Mouse (Mus musculus) embryonic facial prominence, embryonic 15.5 days (tissue): Measurements from ENCODE around the gene Tmem267. TPM values are rescaled to one million over a fixed set of nuclear protein-coding genes. Genes with fewer than 3 reads are reported as not detected.

Experiments
- ATAC-seq: fragments of 200-750 bp; cut with Nextera tagmentation; 2 replicates; pipeline ENCODE4 v1.8.0; 2017; ENCODE audit warnings: low read depth, moderate TSS enrichment; ENCODE audit not compliant: insufficient number of reproducible peaks, low FRiP score, low TSS enrichment
- H3K27ac ChIP-seq: fragments of 300-500 bp; sonication (generic); replicated peaks from 2 replicates; pipeline ENCODE4 v1.5.1; 2015; ENCODE audit warnings: mild to moderate bottlenecking, inconsistent platforms
- H3K27me3 ChIP-seq: fragments of 300-500 bp; sonication (generic); 2 replicates; pipeline ENCODE4 v1.6.1; 2015; ENCODE audit warnings: inconsistent platforms
- H3K36me3 ChIP-seq: fragments of 300-500 bp; sonication (generic); 2 replicates; pipeline ENCODE4 v1.6.1; 2015; ENCODE audit warnings: mild to moderate bottlenecking, inconsistent platforms
- H3K4me1 ChIP-seq: fragments of 300-500 bp; sonication (generic); 2 replicates; pipeline ENCODE4 v1.6.1; 2015; ENCODE audit warnings: inconsistent platforms
- H3K4me2 ChIP-seq: fragments of 300-500 bp; sonication (generic); replicated peaks from 2 replicates; pipeline ENCODE4 v1.6.1; 2015; ENCODE audit warnings: mild to moderate bottlenecking, inconsistent platforms
- H3K4me3 ChIP-seq: fragments of 300-500 bp; sonication (generic); replicated peaks from 2 replicates; pipeline ENCODE4 v1.5.1; 2015; ENCODE audit warnings: mild to moderate bottlenecking, inconsistent platforms
- H3K9ac ChIP-seq: fragments of 300-500 bp; sonication (generic); 2 replicates; pipeline ENCODE4 v1.6.1; 2015; ENCODE audit warnings: inconsistent platforms
- H3K9me3 ChIP-seq: fragments of 300-500 bp; sonication (generic); replicated peaks from 2 replicates; pipeline ENCODE4 v1.6.1; 2016; ENCODE audit warnings: inconsistent platforms
- WGBS: fragments of 180-500 bp; shearing (Covaris S2); methylation state at CpG from one replicate; pipeline ENCODE4 v1.1.7; 2015; 5-methylcytosine and 5-hydroxymethylcytosine counted together
- polyA plus RNA-seq: library from polyadenylated mRNA; unstranded; fragments of >200 nt; fragmentation: Nextera tagmentation; extraction: Ambion mirVana; gene quantifications from 2 replicates; pipeline ENCODE4 v1.2.1, GENCODE M21; 2015

Tmem267 gene
- 1.5 and 2.3 TPM in 2 replicates for polyA plus RNA-seq

- peak within 1 kb of the TSS; percentile 30 for H3K4me2 ChIP-seq
Observed at GRCm38 (mm10) chr13:119487880-119488580, at the start of gene Tmem267, which contains the start of gene 3110070M22Rik. Tmem267 (plus strand) TSS chr13:119488039. 3110070M22Rik (minus strand) TSS chr13:119488383.

GRCm38 (mm10) chr13:119442244-119442643, 45.6 kb upstream of the Tmem267 start:
- no peak for ATAC-seq
- Histone ChIP-seq H3K4me1 (no peaks in the 10 kb centered on the region), H3K36me3 (peaks cover 55% of the 10 kb centered on the region), H3K9ac (no peak overlapping the region), H3K27ac (no peak overlapping the region), H3K9me3 (no peaks in the 10 kb centered on the region), H3K27me3 (no peaks in the 10 kb centered on the region), H3K4me3 (no peak overlapping the region), H3K4me2 (no peak overlapping the region)
- WGBS, result 79% methylated on average over 1 of the region's 1 CpGs

More at GRCm38 (mm10) chr13:119487880-119488580, at the start of gene Tmem267, which contains the start of gene 3110070M22Rik:
- Histone ChIP-seq H3K9ac (no peak within 1 kb of the TSS), H3K9me3 (peaks cover 16% of the 10 kb centered on the region), H3K27ac (peak within 1 kb of the TSS; percentile 1; the same call in 1 of the 2 replicates), H3K27me3 (no peaks in the 10 kb centered on the region), H3K4me1 (no peaks in the 10 kb centered on the region), H3K36me3 (peaks cover 32% of the 10 kb centered on the region), H3K4me3 (no peak within 1 kb of the TSS)
- WGBS, result 81% methylated on average over 87 of the region's 87 CpGs
- no peak for ATAC-seq

GRCm38 (mm10) chr13:119453563-119453962, 34.3 kb upstream of the Tmem267 start:
- no peaks in the 10 kb centered on the region for H3K9me3 ChIP-seq
- H3K4me3 ChIP-seq, result no peak overlapping the region
- H3K27me3 ChIP-seq, result no peaks in the 10 kb centered on the region
- WGBS, result 90% methylated on average over 4 of the region's 4 CpGs
- peaks cover 46% of the 10 kb centered on the region for H3K36me3 ChIP-seq
- no peaks in the 10 kb centered on the region for H3K4me1 ChIP-seq
- ATAC-seq, result no peak
- H3K27ac ChIP-seq, result no peak overlapping the region
- no peak overlapping the region for H3K4me2 ChIP-seq
- no peak overlapping the region for H3K9ac ChIP-seq

GRCm38 (mm10) chr13:119455082-119455481, 32.8 kb upstream of the Tmem267 start:
- H3K27me3 ChIP-seq, result no peaks in the 10 kb centered on the region
- no peak for ATAC-seq
- no peak overlapping the region for H3K4me3 ChIP-seq
- H3K9ac ChIP-seq, result no peak overlapping the region
- no peaks in the 10 kb centered on the region for H3K4me1 ChIP-seq
- H3K27ac ChIP-seq, result no peak overlapping the region
- H3K4me2 ChIP-seq, result no peak overlapping the region
- peaks cover 51% of the 10 kb centered on the region for H3K36me3 ChIP-seq
- no peaks in the 10 kb centered on the region for H3K9me3 ChIP-seq

- peaks cover 39% of the 10 kb centered on the region for H3K36me3 ChIP-seq
- H3K27ac ChIP-seq, result no peak overlapping the region
Observed at GRCm38 (mm10) chr13:119456342-119456741, 31.5 kb upstream of the Tmem267 start.

GRCm38 (mm10) chr13:119461900-119462595, 25.8 kb upstream of the Tmem267 start:
- H3K27ac ChIP-seq, result peak overlapping the region; percentile 86
- H3K4me3 ChIP-seq, result peak overlapping the region; percentile 74
- peaks cover 10% of the 10 kb centered on the region for H3K4me1 ChIP-seq
- H3K36me3 ChIP-seq, result peaks cover 25% of the 10 kb centered on the region
- WGBS, result 11% methylated on average over 10 of the region's 10 CpGs
- H3K27me3 ChIP-seq, result no peaks in the 10 kb centered on the region
- peak overlapping the region; percentile 65 for H3K4me2 ChIP-seq
- no peaks in the 10 kb centered on the region for H3K9me3 ChIP-seq
- peak; percentile 65 for ATAC-seq
- H3K9ac ChIP-seq, result peak overlapping the region; percentile 68

More at GRCm38 (mm10) chr13:119456342-119456741, 31.5 kb upstream of the Tmem267 start:
- Histone ChIP-seq H3K4me2 (no peak overlapping the region), H3K4me1 (no peaks in the 10 kb centered on the region), H3K9ac (no peak overlapping the region), H3K9me3 (no peaks in the 10 kb centered on the region), H3K27me3 (no peaks in the 10 kb centered on the region), H3K4me3 (no peak overlapping the region)
- 91% methylated on average over 7 of the region's 7 CpGs for WGBS
- no peak for ATAC-seq

- Histone ChIP-seq H3K36me3 (peaks cover 31% of the 10 kb centered on the region), H3K27ac (peak within 1 kb of the TSS; percentile 86), H3K4me3 (peak within 1 kb of the TSS; percentile 74), H3K4me1 (peaks cover 10% of the 10 kb centered on the region), H3K9ac (peak within 1 kb of the TSS; percentile 68), H3K27me3 (no peaks in the 10 kb centered on the region), H3K9me3 (no peaks in the 10 kb centered on the region), H3K4me2 (peak within 1 kb of the TSS; percentile 65)
- 9% methylated on average over 57 of the region's 57 CpGs for WGBS
- ATAC-seq, result peak; percentile 92
Observed at GRCm38 (mm10) chr13:119462596-119463560, 25.0 kb upstream of the Tmem267 start, which contains the start of gene 4833420G17Rik. 4833420G17Rik (plus strand) TSS chr13:119462768.

- no peak overlapping the region for H3K9ac ChIP-seq
- WGBS, result 90% methylated on average over 9 of the region's 9 CpGs
- ATAC-seq, result no peak
- no peak overlapping the region for H3K4me2 ChIP-seq
- no peaks in the 10 kb centered on the region for H3K27me3 ChIP-seq
- no peaks in the 10 kb centered on the region for H3K4me1 ChIP-seq
- no peak overlapping the region for H3K27ac ChIP-seq
- no peak overlapping the region for H3K4me3 ChIP-seq
- H3K36me3 ChIP-seq, result peaks cover 74% of the 10 kb centered on the region
- H3K9me3 ChIP-seq, result no peaks in the 10 kb centered on the region
Observed at GRCm38 (mm10) chr13:119476631-119477030, 11.2 kb upstream of the Tmem267 start.

GRCm38 (mm10) chr13:119477789-119478188, 10.1 kb upstream of the Tmem267 start:
- H3K27ac ChIP-seq, result no peak overlapping the region
- H3K4me3 ChIP-seq, result no peak overlapping the region
- H3K4me2 ChIP-seq, result no peak overlapping the region
- no peak overlapping the region for H3K9ac ChIP-seq
- no peaks in the 10 kb centered on the region for H3K4me1 ChIP-seq
- no peaks in the 10 kb centered on the region for H3K27me3 ChIP-seq
- no peaks in the 10 kb centered on the region for H3K9me3 ChIP-seq
- 91% methylated on average over 2 of the region's 2 CpGs for WGBS
- peaks cover 67% of the 10 kb centered on the region for H3K36me3 ChIP-seq
- no peak for ATAC-seq

GRCm38 (mm10) chr13:119487354-119487753, 485 bp upstream of the Tmem267 start:
- H3K27ac ChIP-seq, result no peak overlapping the region
- H3K9me3 ChIP-seq, result peaks cover 15% of the 10 kb centered on the region
- H3K4me2 ChIP-seq, result peak overlapping the region; percentile 30
- no peaks in the 10 kb centered on the region for H3K4me1 ChIP-seq
- 61% methylated on average over 7 of the region's 7 CpGs for WGBS
- H3K9ac ChIP-seq, result no peak overlapping the region
- H3K4me3 ChIP-seq, result no peak overlapping the region
- no peak for ATAC-seq
- no peaks in the 10 kb centered on the region for H3K27me3 ChIP-seq
- peaks cover 34% of the 10 kb centered on the region for H3K36me3 ChIP-seq
